In the genomic region with DNA sequence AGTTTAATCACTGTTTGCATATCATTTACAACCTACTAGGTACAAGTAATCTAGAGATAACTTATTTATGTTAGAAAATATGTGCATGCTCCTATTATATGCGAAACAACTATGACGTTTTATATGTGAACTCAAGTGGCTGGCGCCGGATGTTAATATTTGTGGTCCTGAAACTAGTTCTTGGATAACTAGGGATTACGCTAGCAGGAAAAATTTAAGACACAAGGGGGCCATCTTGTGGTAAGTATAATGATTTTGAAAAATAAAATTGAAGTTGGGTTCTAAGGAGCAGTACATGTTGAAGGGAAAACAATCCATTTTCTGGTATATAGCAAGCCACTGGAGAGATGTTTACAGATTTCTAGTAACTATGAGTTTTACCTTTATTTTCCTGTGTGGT, we compare ENCODE assay signal across 7 mouse cellular contexts. TPM values are rescaled to one million over a fixed set of nuclear protein-coding genes. Genes with fewer than 3 reads are reported as not detected.
DNase-seq lines count a peak whose midpoint lies in the region; ATAC-seq and TF ChIP-seq lines count a peak whose summit lies in the region.

No protein-coding gene starts in this region.

- peaks cover 22% of the 10 kb centered on the region for H3K36me3 ChIP-seq in intestine, embryonic 14.5 days (ENCODE audit: control insufficient read depth, insufficient read depth, low read length)
- H3K36me3 ChIP-seq in neural tube, embryonic 13.5 days, result 0 out of 2 replicates have a peak, but pooled peaks cover 4% of the 10 kb centered on the region

- H3K4me2 ChIP-seq in intestine, embryonic 14.5 days (ENCODE audit: low read length), result peak overlapping the region; percentile 79
- peak overlapping the region; percentile 68; the same call in 1 of the 2 replicates for H3K4me2 ChIP-seq in neural tube, embryonic 13.5 days

- TF ChIP-seq POLR2A in brain, embryonic 14.5 days (IDR thresholded peaks at IDR 0.05; ENCODE audit: borderline replicate concordance, extremely low read depth, insufficient read depth, insufficient read length, poor library complexity, severe bottlenecking), result no peak

- H3K9me3 ChIP-seq in intestine, embryonic 14.5 days (ENCODE audit: control insufficient read depth, low read length), result no peaks in the 10 kb centered on the region
- H3K9me3 ChIP-seq in neural tube, embryonic 13.5 days, result no peaks in the 10 kb centered on the region

- H3K9ac ChIP-seq in intestine, embryonic 14.5 days (ENCODE audit: low read length), result no peak overlapping the region
- H3K9ac ChIP-seq in neural tube, embryonic 13.5 days, result no peak overlapping the region

- 44% methylated on average over 5 of the region's 5 CpGs for WGBS in intestine, embryonic 14.5 days
- 68% methylated on average over 5 of the region's 5 CpGs for WGBS in neural tube, embryonic 13.5 days

- no peaks in the 10 kb centered on the region for H3K27me3 ChIP-seq in intestine, embryonic 14.5 days (replicated peaks; ENCODE audit: control insufficient read depth, insufficient read depth, low read length)
- H3K27me3 ChIP-seq in neural tube, embryonic 13.5 days, result no peaks in the 10 kb centered on the region

- H3K27ac ChIP-seq in layer of hippocampus, adult 2 months, result no peak overlapping the region
- H3K27ac ChIP-seq in intestine, embryonic 14.5 days (ENCODE audit: low read depth), result no peak overlapping the region
- no peak overlapping the region for H3K27ac ChIP-seq in neural tube, embryonic 13.5 days (replicated peaks)

- no peak for ATAC-seq in intestine, embryonic 14.5 days (replicated peaks; ENCODE audit: low FRiP score, low TSS enrichment, low read depth)
- no peak for ATAC-seq in neural tube, embryonic 13.5 days (ENCODE audit: low read depth)

- peaks cover 9% of the 10 kb centered on the region; the same call in 1 of the 2 replicates for H3K4me1 ChIP-seq in intestine, embryonic 14.5 days (replicated peaks; ENCODE audit: control insufficient read depth, insufficient read depth, low read length)
- peaks cover 16% of the 10 kb centered on the region for H3K4me1 ChIP-seq in neural tube, embryonic 13.5 days (replicated peaks)

- H3K4me3 ChIP-seq in layer of hippocampus, adult 2 months, result no peak overlapping the region
- peak overlapping the region; percentile 88; the same call in 1 of the 2 replicates for H3K4me3 ChIP-seq in intestine, embryonic 14.5 days (ENCODE audit: low read depth, low read length)
- no peak overlapping the region for H3K4me3 ChIP-seq in neural tube, embryonic 13.5 days

- no peak for DNase-seq in layer of hippocampus, adult 2 months (ENCODE audit: low spot score in 2 of 2)
- no peak for DNase-seq in layer of hippocampus, postnatal 10 days (ENCODE audit: low spot score in 2 of 2)
- DNase-seq in brain, embryonic 14.5 days (ENCODE audit: low read depth), result peak; percentile 53
- no peak for DNase-seq in intestine, embryonic 14.5 days (ENCODE audit: low spot score)
- no peak for DNase-seq in urinary bladder, postnatal 36 days (ENCODE audit: low spot score in 2 of 2)
- DNase-seq in T-cell, adult 2 months (ENCODE audit: low spot score), result no peak

- TF ChIP-seq CTCF in layer of hippocampus, adult 2 months (conservative IDR thresholded peaks at IDR 0.05), result peak; percentile 70
- no peak for TF ChIP-seq CTCF in brain, embryonic 14.5 days (IDR thresholded peaks at IDR 0.05; ENCODE audit: borderline replicate concordance, extremely low read depth, insufficient read depth, insufficient read length)

RNA-seq across cellular contexts. Expression of a gene that starts 1.4 kb away (rescaled TPM):
- 1 to 10 TPM; 2.3 to 2.5 TPM for total RNA-seq in layer of hippocampus, adult 2 months (2021)
- 1 to 10 TPM; 3.1 to 4.2 TPM for total RNA-seq in layer of hippocampus, postnatal 10 days (2021)
- polyA plus RNA-seq in brain, embryonic 14.5 days (2012; rRNA removed), result 7.0 and 9.9 TPM in 2 replicates
- 8.8 and 12.8 TPM in 2 replicates for polyA plus RNA-seq in intestine, embryonic 14.5 days (2014; fragmentation: Nextera tagmentation; extraction: Ambion mirVana)
- 4.1 and 4.5 TPM in 2 replicates for polyA plus RNA-seq in neural tube, embryonic 13.5 days (2015; fragmentation: Nextera tagmentation; extraction: Ambion mirVana)

RNA-seq across cellular contexts. Expression of a gene that starts 1.6 kb away (rescaled TPM):
- 10 to 100 TPM; 16.6 to 20.7 TPM for total RNA-seq in layer of hippocampus, adult 2 months (2021)
- total RNA-seq in layer of hippocampus, postnatal 10 days (2021), result 10 to 100 TPM; 18.4 to 20.9 TPM
- 16.8 and 20.7 TPM in 2 replicates for polyA plus RNA-seq in brain, embryonic 14.5 days (2012; rRNA removed)
- 52.1 and 65.3 TPM in 2 replicates for polyA plus RNA-seq in intestine, embryonic 14.5 days (2014; fragmentation: Nextera tagmentation; extraction: Ambion mirVana)
- polyA plus RNA-seq in neural tube, embryonic 13.5 days (2015; fragmentation: Nextera tagmentation; extraction: Ambion mirVana), result 30.6 and 34.0 TPM in 2 replicates

RNA-seq across cellular contexts. Expression of a gene that starts 55.6 kb away (rescaled TPM):
- total RNA-seq in layer of hippocampus, adult 2 months (2021), result 100 to 1,000 TPM; 730 to 767 TPM
- total RNA-seq in layer of hippocampus, postnatal 10 days (2021), result 100 to 1,000 TPM; 884 to 907 TPM
- 94.5 and 187 TPM in 2 replicates for polyA plus RNA-seq in brain, embryonic 14.5 days (2012; rRNA removed)
- 37.0 and 45.6 TPM in 2 replicates for polyA plus RNA-seq in intestine, embryonic 14.5 days (2014; fragmentation: Nextera tagmentation; extraction: Ambion mirVana)
- 119 and 125 TPM in 2 replicates for polyA plus RNA-seq in neural tube, embryonic 13.5 days (2015; fragmentation: Nextera tagmentation; extraction: Ambion mirVana)
